Mouse (Mus musculus): ENCODE results near the gene Cipc. TPM values are rescaled to one million over a fixed set of nuclear protein-coding genes. Genes with fewer than 3 reads are reported as not detected.

The Cipc gene
- polyA plus RNA-seq, 1 experiment from 2014 or later = 57.8 TPM

- Histone ChIP-seq H3K9ac (ENCODE audit: low read depth, low read length) (no peak overlapping the region), H3K4me3 (ENCODE audit: low read depth, low read length) (no peak overlapping the region), H3K9me3 (replicated peaks; ENCODE audit: control insufficient read depth, low read length, poor library complexity, severe bottlenecking) (no peaks in the 10 kb centered on the region), H3K36me3 (ENCODE audit: control insufficient read depth, insufficient read depth, low read length) (peaks cover 27% of the 10 kb centered on the region), H3K27me3 (ENCODE audit: control insufficient read depth, insufficient read depth, low read depth, low read length) (no peaks in the 10 kb centered on the region), H3K4me1 (ENCODE audit: control insufficient read depth, insufficient read depth, low read length) (peaks cover 5% of the 10 kb centered on the region; the same call in 1 of the 2 replicates), H3K4me2 (ENCODE audit: low read length) (no peak overlapping the region), H3K27ac (ENCODE audit: low read length) (no peak overlapping the region)
- WGBS = 89% methylated on average over 16 of the region's 16 CpGs
- ATAC-seq = no peak
Observed at GRCm38 (mm10) chr12:86964278-86965057, 17.6 kb downstream of the Cipc start.

GRCm38 (mm10) chr12:86965237-86965799 lies 18.5 kb downstream of the Cipc start:
- no peak overlapping the region for H3K27ac ChIP-seq (ENCODE audit: low read length)
- no peak overlapping the region for H3K4me2 ChIP-seq (ENCODE audit: low read length)
- ATAC-seq = no peak
- H3K4me3 ChIP-seq (ENCODE audit: low read depth, low read length) = no peak overlapping the region
- peaks cover 5% of the 10 kb centered on the region; the same call in 1 of the 2 replicates for H3K4me1 ChIP-seq (ENCODE audit: control insufficient read depth, insufficient read depth, low read length)
- H3K9me3 ChIP-seq (replicated peaks; ENCODE audit: control insufficient read depth, low read length, poor library complexity, severe bottlenecking) = no peaks in the 10 kb centered on the region
- H3K9ac ChIP-seq (ENCODE audit: low read depth, low read length) = no peak overlapping the region
- no peaks in the 10 kb centered on the region for H3K27me3 ChIP-seq (ENCODE audit: control insufficient read depth, insufficient read depth, low read depth, low read length)
- H3K36me3 ChIP-seq (ENCODE audit: control insufficient read depth, insufficient read depth, low read length) = peaks cover 20% of the 10 kb centered on the region
- WGBS = 87% methylated on average over 4 of the region's 4 CpGs

GRCm38 (mm10) chr12:86968468-86969219 lies 21.8 kb downstream of the Cipc start:
- Histone ChIP-seq H3K4me3 (ENCODE audit: low read depth, low read length) (no peak overlapping the region), H3K27ac (ENCODE audit: low read length) (peak overlapping the region; percentile 60), H3K36me3 (ENCODE audit: control insufficient read depth, insufficient read depth, low read length) (peaks cover 5% of the 10 kb centered on the region), H3K9me3 (replicated peaks; ENCODE audit: control insufficient read depth, low read length, poor library complexity, severe bottlenecking) (no peaks in the 10 kb centered on the region), H3K27me3 (ENCODE audit: control insufficient read depth, insufficient read depth, low read depth, low read length) (no peaks in the 10 kb centered on the region), H3K9ac (ENCODE audit: low read depth, low read length) (peak overlapping the region; percentile 17; the same call in 1 of the 2 replicates), H3K4me1 (ENCODE audit: control insufficient read depth, insufficient read depth, low read length) (peaks cover 13% of the 10 kb centered on the region), H3K4me2 (ENCODE audit: low read length) (no peak overlapping the region)
- peak; percentile 26; the same call in 1 of the 2 replicates for ATAC-seq
- WGBS = 45% methylated on average over 13 of the region's 13 CpGs

GRCm38 (mm10) chr12:86969220-86969601 lies 22.4 kb downstream of the Cipc start:
- Histone ChIP-seq H3K36me3 (ENCODE audit: control insufficient read depth, insufficient read depth, low read length) (peaks cover 5% of the 10 kb centered on the region; the same call in 1 of the 2 replicates), H3K9ac (ENCODE audit: low read depth, low read length) (no peak overlapping the region; the same call in 1 of the 2 replicates), H3K27ac (ENCODE audit: low read length) (peak overlapping the region; percentile 60; the same call in 1 of the 2 replicates), H3K4me1 (ENCODE audit: control insufficient read depth, insufficient read depth, low read length) (peaks cover 17% of the 10 kb centered on the region), H3K4me3 (ENCODE audit: low read depth, low read length) (no peak overlapping the region), H3K27me3 (ENCODE audit: control insufficient read depth, insufficient read depth, low read depth, low read length) (no peaks in the 10 kb centered on the region), H3K9me3 (replicated peaks; ENCODE audit: control insufficient read depth, low read length, poor library complexity, severe bottlenecking) (no peaks in the 10 kb centered on the region), H3K4me2 (ENCODE audit: low read length) (no peak overlapping the region)
- no peak for ATAC-seq
- WGBS = 45% methylated on average over 3 of the region's 3 CpGs

GRCm38 (mm10) chr12:86971089-86971488 lies 24.2 kb downstream of the Cipc start:
- Histone ChIP-seq H3K4me3 (ENCODE audit: low read depth, low read length) (no peak overlapping the region), H3K4me2 (ENCODE audit: low read length) (no peak overlapping the region), H3K9ac (ENCODE audit: low read depth, low read length) (no peak overlapping the region), H3K9me3 (replicated peaks; ENCODE audit: control insufficient read depth, low read length, poor library complexity, severe bottlenecking) (no peaks in the 10 kb centered on the region), H3K4me1 (ENCODE audit: control insufficient read depth, insufficient read depth, low read length) (peaks cover 30% of the 10 kb centered on the region), H3K27ac (ENCODE audit: low read length) (no peak overlapping the region), H3K27me3 (ENCODE audit: control insufficient read depth, insufficient read depth, low read depth, low read length) (no peaks in the 10 kb centered on the region), H3K36me3 (ENCODE audit: control insufficient read depth, insufficient read depth, low read length) (no peaks in the 10 kb centered on the region)
- WGBS = 95% methylated on average over 7 of the region's 7 CpGs
- ATAC-seq = no peak

- Histone ChIP-seq H3K27me3 (ENCODE audit: control insufficient read depth, insufficient read depth, low read depth, low read length) (no peaks in the 10 kb centered on the region), H3K4me1 (ENCODE audit: control insufficient read depth, insufficient read depth, low read length) (peaks cover 30% of the 10 kb centered on the region), H3K27ac (ENCODE audit: low read length) (peak overlapping the region; percentile 39; the same call in 1 of the 2 replicates), H3K4me3 (ENCODE audit: low read depth, low read length) (no peak overlapping the region), H3K9ac (ENCODE audit: low read depth, low read length) (no peak overlapping the region), H3K4me2 (ENCODE audit: low read length) (no peak overlapping the region), H3K9me3 (replicated peaks; ENCODE audit: control insufficient read depth, low read length, poor library complexity, severe bottlenecking) (no peaks in the 10 kb centered on the region), H3K36me3 (ENCODE audit: control insufficient read depth, insufficient read depth, low read length) (no peaks in the 10 kb centered on the region)
- 32% methylated on average over 7 of the region's 7 CpGs for WGBS
- ATAC-seq = no peak
Observed at GRCm38 (mm10) chr12:86973216-86973615, 26.4 kb downstream of the Cipc start.

- H3K4me1 ChIP-seq (ENCODE audit: control insufficient read depth, insufficient read depth, low read length) = peaks cover 27% of the 10 kb centered on the region
- H3K27ac ChIP-seq (ENCODE audit: low read length) = no peak overlapping the region
- no peaks in the 10 kb centered on the region for H3K27me3 ChIP-seq (ENCODE audit: control insufficient read depth, insufficient read depth, low read depth, low read length)
- 25% methylated on average over 8 of the region's 8 CpGs for WGBS
- H3K36me3 ChIP-seq (ENCODE audit: control insufficient read depth, insufficient read depth, low read length) = no peaks in the 10 kb centered on the region
- no peaks in the 10 kb centered on the region for H3K9me3 ChIP-seq (replicated peaks; ENCODE audit: control insufficient read depth, low read length, poor library complexity, severe bottlenecking)
- no peak overlapping the region; the same call in 1 of the 2 replicates for H3K4me2 ChIP-seq (ENCODE audit: low read length)
- no peak overlapping the region for H3K9ac ChIP-seq (ENCODE audit: low read depth, low read length)
- ATAC-seq = 0 out of 2 replicates have a peak, but pooled peaks have one; percentile 5
- no peak overlapping the region for H3K4me3 ChIP-seq (ENCODE audit: low read depth, low read length)
Observed at GRCm38 (mm10) chr12:86973706-86974105, 26.9 kb downstream of the Cipc start.

GRCm38 (mm10) chr12:86974387-86975288 lies 27.8 kb downstream of the Cipc start:
- Histone ChIP-seq H3K27me3 (ENCODE audit: control insufficient read depth, insufficient read depth, low read depth, low read length) (no peaks in the 10 kb centered on the region), H3K9me3 (replicated peaks; ENCODE audit: control insufficient read depth, low read length, poor library complexity, severe bottlenecking) (no peaks in the 10 kb centered on the region), H3K4me1 (ENCODE audit: control insufficient read depth, insufficient read depth, low read length) (peaks cover 24% of the 10 kb centered on the region), H3K4me3 (ENCODE audit: low read depth, low read length) (peak overlapping the region; percentile 21), H3K27ac (ENCODE audit: low read length) (peak overlapping the region; percentile 55), H3K9ac (ENCODE audit: low read depth, low read length) (peak overlapping the region; percentile 61), H3K4me2 (ENCODE audit: low read length) (peak overlapping the region; percentile 62), H3K36me3 (ENCODE audit: control insufficient read depth, insufficient read depth, low read length) (no peaks in the 10 kb centered on the region)
- ATAC-seq = peak; percentile 80
- WGBS = 3% methylated on average over 40 of the region's 40 CpGs

All from midbrain, embryonic 16.5 days (tissue).